Mouse (Mus musculus): ENCODE measurements around the gene Iscu.

- no peak for TF ChIP-seq HCFC1 (IDR thresholded peaks at IDR 0.05; ENCODE audit: borderline replicate concordance, insufficient read depth, low read length)
- TF ChIP-seq CHD2 (IDR thresholded peaks at IDR 0.05; ENCODE audit: low read depth, low read length): no peak
- TF ChIP-seq ZNF384 (IDR thresholded peaks at IDR 0.05; ENCODE audit: low read depth, low read length): no peak
Observed at GRCm38 (mm10) chr5:113783581-113784001, 11.0 kb downstream of the Iscu start.

Data from ES-E14 (cell line).